Mouse (Mus musculus) kidney, adult 10 weeks (tissue): ENCODE results near the gene Opn5. TPM values are rescaled to one million over a fixed set of nuclear protein-coding genes. Genes with fewer than 3 reads are reported as not detected.

Experiments
- polyA plus RNA-seq: library from polyadenylated mRNA; stranded (reverse); fragments of 350-450 nt; fragmentation: Illumina TruSeq; extraction: RNeasy Lipid Tissue Mini Kit (QIAGEN cat#74804); gene quantifications from one replicate; pipeline ENCODE4 v1.2.3, GENCODE M21; 2014; ENCODE audit warnings: low read depth, low replicate concordance

The Opn5 gene
- not detected for polyA plus RNA-seq

GRCm38 (mm10) chr17:42611295-42611694, at the start of gene Opn5:
TSS of gene Opn5 (minus strand) at chr17:42611395.

Other genes with a start within 250 kb of the Opn5 start
- 0.24 TPM for gene Adgrf4, start 80.9 kb upstream of the Opn5 start, polyA plus RNA-seq
- gene Adgrf2, start 130.8 kb upstream of the Opn5 start, polyA plus RNA-seq = not detected